Mouse (Mus musculus) stomach, postnatal 0 days (tissue): Measurements from ENCODE around the gene Trim71. TPM values are rescaled to one million over a fixed set of nuclear protein-coding genes. Genes with fewer than 3 reads are reported as not detected.

Source experiments
- ATAC-seq: fragments of 200-750 bp; cut with Nextera tagmentation; 2 replicates; pipeline ENCODE4 v1.8.0; 2017; ENCODE audit not compliant: low FRiP score, low TSS enrichment
- DNase-seq: peaks from one replicate; pipeline ENCODE4 v3.0.0-alpha.2; 2016; ENCODE audit warnings: low spot score
- H3K27ac ChIP-seq: fragments of 300-500 bp; sonication (generic); replicated peaks from 2 replicates; pipeline ENCODE4 v1.5.1; 2014; ENCODE audit warnings: mild to moderate bottlenecking, control low read depth
- H3K27me3 ChIP-seq: fragments of 300-500 bp; sonication (generic); 2 replicates; pipeline ENCODE4 v1.6.1; 2014; ENCODE audit warnings: low read length; ENCODE audit not compliant: control insufficient read depth, insufficient read depth
- H3K36me3 ChIP-seq: fragments of 300-500 bp; sonication (generic); 2 replicates; pipeline ENCODE4 v1.6.1; 2014; ENCODE audit warnings: low read length, mixed read lengths; ENCODE audit not compliant: control insufficient read depth, insufficient read depth
- H3K4me1 ChIP-seq: fragments of 300-500 bp; sonication (generic); replicated peaks from 2 replicates; pipeline ENCODE4 v1.6.1; 2014; ENCODE audit warnings: antibody characterized with exemption; ENCODE audit not compliant: control insufficient read depth, insufficient read depth
- H3K4me2 ChIP-seq: fragments of 300-500 bp; sonication (generic); replicated peaks from 2 replicates; pipeline ENCODE4 v1.6.1; 2014; ENCODE audit warnings: low read depth, mild to moderate bottlenecking, control low read depth, moderate library complexity
- H3K4me3 ChIP-seq: fragments of 300-500 bp; sonication (generic); 2 replicates; pipeline ENCODE4 v1.5.1; 2014; ENCODE audit warnings: low read depth, low read length, control low read depth
- H3K9ac ChIP-seq: fragments of 300-500 bp; sonication (generic); 2 replicates; pipeline ENCODE4 v1.6.1; 2014; ENCODE audit warnings: mild to moderate bottlenecking, low read length, control low read depth, mixed read lengths
- H3K9me3 ChIP-seq: fragments of 300-500 bp; sonication (generic); 2 replicates; pipeline ENCODE4 v1.6.1; 2016; ENCODE audit warnings: low read length; ENCODE audit not compliant: control insufficient read depth
- CTCF ChIP-seq: IDR thresholded peaks from 2 replicates; pipeline ENCODE4 v1.5.1; 2016; ENCODE audit warnings: antibody characterized with exemption, low read depth, mild to moderate bottlenecking, moderate library complexity
- EP300 ChIP-seq: optimal IDR thresholded peaks from 2 replicates; pipeline ENCODE3; 2016; ENCODE audit warnings: antibody characterized with exemption
- WGBS: fragments of 180-500 bp; shearing (Covaris S2); extraction: QIAGEN DNeasy Blood & Tissue Kit; methylation state at CpG from one replicate; pipeline ENCODE4 v1.1.7; 2014; 5-methylcytosine and 5-hydroxymethylcytosine counted together
- polyA plus RNA-seq: library from polyadenylated mRNA; unstranded; fragments of >200 nt; fragmentation: Nextera tagmentation; extraction: Ambion mirVana; gene quantifications from 2 replicates; pipeline ENCODE4 v1.2.1, GENCODE M21; 2015

Trim71 gene
- polyA plus RNA-seq, 1 experiment from 2014 or later: 0.47 TPM

- WGBS: 34% methylated on average over 9 of the region's 9 CpGs
Observed at GRCm38 (mm10) chr9:114544754-114545393, 19.3 kb downstream of the Trim71 start.

GRCm38 (mm10) chr9:114543882-114544753 lies 20.1 kb downstream of the Trim71 start:
- no peaks in the 10 kb centered on the region for H3K27me3 ChIP-seq
- H3K4me3 ChIP-seq: no peak overlapping the region
- no peaks in the 10 kb centered on the region for H3K9me3 ChIP-seq
- TF ChIP-seq EP300 (no peak), CTCF (no peak)
- 58% methylated on average over 17 of the region's 17 CpGs for WGBS
- no peak overlapping the region for H3K9ac ChIP-seq
- DNase-seq (no peak), ATAC-seq (no peak)
- no peak overlapping the region for H3K4me2 ChIP-seq
- H3K4me1 ChIP-seq: peaks cover 2% of the 10 kb centered on the region
- no peak overlapping the region for H3K27ac ChIP-seq
- no peaks in the 10 kb centered on the region for H3K36me3 ChIP-seq

More at GRCm38 (mm10) chr9:114544754-114545393, 19.3 kb downstream of the Trim71 start:
- TF ChIP-seq EP300 (no peak), CTCF (no peak)
- DNase-seq: peak; percentile 54
- Histone ChIP-seq H3K9ac (no peak overlapping the region), H3K27ac (no peak overlapping the region), H3K36me3 (no peaks in the 10 kb centered on the region), H3K9me3 (no peaks in the 10 kb centered on the region), H3K27me3 (no peaks in the 10 kb centered on the region), H3K4me1 (peaks cover 2% of the 10 kb centered on the region), H3K4me3 (no peak overlapping the region), H3K4me2 (no peak overlapping the region)
- ATAC-seq: no peak

- Histone ChIP-seq H3K4me3 (no peak overlapping the region), H3K4me2 (no peak overlapping the region), H3K36me3 (no peaks in the 10 kb centered on the region), H3K27ac (no peak overlapping the region), H3K4me1 (peaks cover 2% of the 10 kb centered on the region), H3K9me3 (no peaks in the 10 kb centered on the region), H3K27me3 (no peaks in the 10 kb centered on the region), H3K9ac (no peak overlapping the region)
- ATAC-seq (peak; percentile 30; the same call in 1 of the 2 replicates), DNase-seq (no peak)
- TF ChIP-seq EP300: no peak
- WGBS: 42% methylated on average over 1 of the region's 1 CpGs
Observed at GRCm38 (mm10) chr9:114541279-114541741, 22.9 kb downstream of the Trim71 start.

GRCm38 (mm10) chr9:114538996-114539563 lies 25.1 kb downstream of the Trim71 start:
- Histone ChIP-seq H3K9ac (no peak overlapping the region), H3K4me3 (no peak overlapping the region), H3K4me1 (no peaks in the 10 kb centered on the region; the same call in 1 of the 2 replicates), H3K9me3 (no peaks in the 10 kb centered on the region), H3K27ac (no peak overlapping the region), H3K36me3 (no peaks in the 10 kb centered on the region), H3K4me2 (no peak overlapping the region), H3K27me3 (no peaks in the 10 kb centered on the region)
- WGBS: 65% methylated on average over 7 of the region's 7 CpGs
- DNase-seq (no peak), ATAC-seq (peak; percentile 28; the same call in 1 of the 2 replicates)
- TF ChIP-seq EP300: no peak
- TF ChIP-seq CTCF: no peak

GRCm38 (mm10) chr9:114536628-114537027 lies 27.5 kb downstream of the Trim71 start:
- Histone ChIP-seq H3K4me2 (no peak overlapping the region), H3K9ac (no peak overlapping the region), H3K27me3 (no peaks in the 10 kb centered on the region), H3K4me1 (no peaks in the 10 kb centered on the region; the same call in 1 of the 2 replicates), H3K27ac (no peak overlapping the region), H3K4me3 (no peak overlapping the region), H3K9me3 (no peaks in the 10 kb centered on the region), H3K36me3 (no peaks in the 10 kb centered on the region)
- WGBS: 63% methylated on average over 2 of the region's 2 CpGs
- DNase-seq (no peak), ATAC-seq (no peak)
- TF ChIP-seq EP300 (no peak), CTCF (no peak)
